Mouse (Mus musculus) cerebellum, adult 8-10 months (tissue): ENCODE results near the gene Rpl36-ps4.

Source experiments
- DNase-seq: peaks from one replicate; pipeline ENCODE4 v3.0.0; 2022

Rpl36-ps4 gene

GRCm38 (mm10) chr17:87920677-87921076 is at the start of gene Rpl36-ps4:
TSS of gene Rpl36-ps4 (plus strand) at chr17:87920977.
- DNase-seq = no peak

- DNase-seq = peak; percentile 30
These were observed 49.2 kb upstream of the Rpl36-ps4 start for GRCm38 (mm10) chr17:87871461-87872126.

GRCm38 (mm10) chr17:87872286-87872685 is 48.5 kb upstream of the Rpl36-ps4 start:
- DNase-seq = peak; percentile 89

GRCm38 (mm10) chr17:87873456-87873855 is 47.3 kb upstream of the Rpl36-ps4 start:
- peak; percentile 16 for DNase-seq

GRCm38 (mm10) chr17:87873943-87874342 is 46.8 kb upstream of the Rpl36-ps4 start:
- peak; percentile 14 for DNase-seq

DNA sequence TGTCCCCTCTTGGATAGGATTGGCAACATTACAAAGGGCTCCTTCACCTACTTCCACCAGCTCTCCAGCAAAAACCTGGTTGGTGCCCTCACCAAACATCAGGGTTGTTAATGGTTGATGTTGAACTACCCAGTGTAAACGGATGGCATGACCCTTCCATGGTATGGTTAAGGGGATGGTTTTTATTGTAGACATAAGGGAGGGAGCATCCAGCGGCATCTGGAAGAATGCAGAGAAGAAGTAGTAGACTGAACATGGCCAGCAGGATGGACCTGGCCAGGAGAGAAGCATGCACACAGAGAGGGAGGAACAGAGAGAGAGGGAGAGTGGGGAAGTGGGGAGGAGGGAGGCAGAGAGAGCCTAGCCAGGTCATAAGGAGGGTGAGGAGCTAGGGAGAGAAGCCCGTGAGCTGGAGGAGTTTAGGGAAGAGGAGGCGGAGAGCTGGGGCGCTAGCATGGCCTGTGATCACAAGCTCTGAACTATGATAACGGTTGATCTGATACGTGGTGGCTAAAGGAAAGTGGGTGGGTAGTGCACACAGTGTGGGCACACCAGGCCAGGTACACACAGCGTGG is 45.3 kb upstream of the Rpl36-ps4 start:
- DNase-seq = peak; percentile 19

GRCm38 (mm10) chr17:87876295-87877000 is 44.3 kb upstream of the Rpl36-ps4 start:
- DNase-seq = no peak

- peak; percentile 55 for DNase-seq
These were observed 43.3 kb upstream of the Rpl36-ps4 start for GRCm38 (mm10) chr17:87877207-87878073.

DNA sequence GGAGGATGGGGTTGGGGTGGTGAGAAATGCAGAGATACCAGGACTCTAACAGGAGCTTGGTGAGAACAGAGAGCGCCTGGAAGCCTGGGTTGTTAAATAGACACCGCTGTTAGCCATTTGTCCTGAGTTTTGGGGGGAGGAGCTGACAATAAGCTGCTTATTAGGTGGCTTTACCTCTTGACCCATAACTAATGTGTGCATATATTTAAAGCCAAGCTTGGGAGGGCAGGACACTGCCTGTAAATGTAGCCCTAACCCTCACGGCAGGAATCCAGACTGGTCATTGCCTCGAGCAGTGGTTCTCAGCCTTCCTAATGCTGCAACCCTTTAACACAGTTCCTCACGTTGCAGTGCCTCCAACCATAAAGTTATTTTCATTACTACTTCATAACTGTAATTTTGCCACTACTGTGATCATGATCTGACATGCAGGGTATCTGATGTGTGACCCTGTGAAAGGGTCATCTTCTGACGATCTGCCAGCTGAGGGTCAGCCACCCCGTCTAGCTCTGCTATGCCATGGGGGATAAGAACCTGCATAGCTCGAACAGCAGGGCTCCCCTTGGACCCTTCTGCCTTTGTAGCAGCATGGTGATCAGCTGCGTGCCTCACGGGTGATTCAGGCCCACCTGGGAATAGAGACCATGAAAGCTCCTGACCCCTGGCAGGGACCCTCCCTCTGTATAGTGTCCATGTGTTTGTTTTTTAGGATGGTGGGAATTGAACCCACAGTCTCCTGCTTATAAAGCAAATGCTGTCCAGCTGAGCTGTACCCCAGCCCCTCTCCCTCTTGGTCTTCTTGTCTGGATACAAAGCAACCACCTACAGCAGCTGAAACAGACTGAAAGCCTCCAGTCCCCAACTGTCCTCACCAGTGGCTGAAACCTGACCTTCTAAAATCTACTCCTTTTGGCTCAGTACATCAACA is 42.0 kb upstream of the Rpl36-ps4 start:
- no peak for DNase-seq

GRCm38 (mm10) chr17:87879484-87880225 is 41.1 kb upstream of the Rpl36-ps4 start:
- DNase-seq = no peak

DNA sequence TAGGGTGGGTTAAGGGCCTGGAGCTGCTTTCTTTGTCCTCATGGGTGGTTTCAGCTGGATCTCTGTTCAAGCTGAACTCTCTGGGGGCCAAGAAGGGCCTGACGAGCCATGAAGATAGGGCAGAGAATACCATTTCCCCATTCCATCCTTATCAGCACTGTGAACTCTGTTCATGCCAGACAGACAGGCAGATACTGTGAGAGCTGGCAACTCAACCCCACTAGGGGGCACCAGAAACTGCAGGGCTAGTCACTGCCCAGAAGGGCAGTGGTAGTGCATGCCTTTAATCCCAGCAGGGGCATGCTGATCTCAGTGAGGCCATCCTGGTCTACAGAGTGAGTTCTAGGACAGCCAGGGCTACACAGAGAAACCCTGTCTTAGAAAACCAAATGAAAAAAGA is 38.2 kb upstream of the Rpl36-ps4 start:
- DNase-seq = peak; percentile 32

DNA sequence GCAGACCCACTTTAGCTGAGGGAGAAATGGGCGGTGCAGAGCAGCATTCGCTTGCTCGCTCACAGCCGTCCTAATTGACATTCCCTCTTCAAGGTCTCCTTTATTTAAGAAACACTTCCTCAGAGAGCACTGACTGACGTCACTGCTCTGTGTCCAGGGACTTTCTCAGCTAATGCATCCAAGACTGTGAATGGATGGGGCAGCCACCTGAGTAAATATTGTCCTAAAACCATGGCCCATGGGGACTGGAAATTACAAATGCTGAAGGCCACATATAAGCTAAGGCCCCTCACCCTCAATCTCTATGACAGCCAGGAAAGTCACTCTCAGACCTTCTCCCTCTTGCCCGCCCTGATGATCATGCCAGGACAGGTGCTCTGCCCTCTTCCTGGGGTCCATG is 23.6 kb upstream of the Rpl36-ps4 start:
- no peak for DNase-seq

DNA sequence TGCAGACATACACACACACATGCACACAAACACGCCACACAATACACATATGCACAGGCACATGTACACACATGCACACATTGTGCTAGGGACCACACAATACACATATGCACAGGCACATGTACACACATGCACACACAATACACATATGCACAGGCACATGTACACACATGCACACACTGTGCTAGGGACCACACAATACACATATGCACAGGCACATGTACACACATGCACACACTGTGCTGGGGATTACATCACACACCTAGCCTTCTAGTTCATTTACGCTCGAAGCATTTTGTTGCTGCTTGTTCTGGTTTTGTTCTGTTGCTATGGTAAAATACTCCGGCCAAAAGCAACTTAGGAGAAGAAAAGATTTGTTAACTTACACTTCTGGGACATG is 20.1 kb upstream of the Rpl36-ps4 start:
- no peak for DNase-seq

DNA sequence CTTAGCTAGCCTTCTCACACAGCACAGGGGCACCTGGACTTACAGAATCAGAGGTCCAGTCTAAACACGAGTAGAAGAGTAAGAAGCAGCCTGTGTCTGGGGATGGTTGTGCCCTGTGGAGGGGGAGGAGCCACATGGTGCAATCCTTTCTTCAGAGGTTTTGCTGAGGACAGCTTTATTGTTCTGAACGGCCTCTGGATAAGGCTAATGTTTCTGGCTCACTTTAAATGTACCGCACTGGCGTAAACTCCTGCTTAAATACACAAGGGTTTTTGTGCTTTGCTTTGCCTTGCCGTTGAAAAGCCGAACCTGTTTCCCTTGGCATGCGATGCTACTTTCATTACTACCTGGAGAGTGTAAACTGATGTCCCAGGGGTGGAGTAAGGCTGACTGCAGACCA is 19.6 kb upstream of the Rpl36-ps4 start:
- DNase-seq = no peak

- no peak for DNase-seq
These were observed 17.6 kb upstream of the Rpl36-ps4 start for GRCm38 (mm10) chr17:87903213-87903612.

DNA sequence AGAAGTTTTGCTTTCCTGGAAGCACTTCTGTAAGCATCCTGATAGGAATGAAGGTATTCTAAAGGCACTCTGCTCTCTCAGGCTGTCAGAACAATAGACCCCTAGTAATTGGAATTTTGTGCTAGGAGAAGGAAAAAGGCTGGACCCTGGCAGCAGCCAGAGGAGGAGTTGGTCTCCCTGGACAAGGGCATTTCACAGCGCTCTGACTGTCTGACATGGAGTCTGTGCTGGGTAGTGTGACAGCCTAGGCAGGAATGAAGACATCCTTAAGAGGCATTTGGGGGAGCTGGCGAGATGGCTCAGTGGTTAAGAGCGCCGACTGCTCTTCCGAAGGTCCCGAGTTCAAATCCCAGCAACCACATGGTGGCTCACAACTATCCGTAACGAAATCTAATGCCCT is 17.1 kb upstream of the Rpl36-ps4 start:
- DNase-seq = no peak

DNA sequence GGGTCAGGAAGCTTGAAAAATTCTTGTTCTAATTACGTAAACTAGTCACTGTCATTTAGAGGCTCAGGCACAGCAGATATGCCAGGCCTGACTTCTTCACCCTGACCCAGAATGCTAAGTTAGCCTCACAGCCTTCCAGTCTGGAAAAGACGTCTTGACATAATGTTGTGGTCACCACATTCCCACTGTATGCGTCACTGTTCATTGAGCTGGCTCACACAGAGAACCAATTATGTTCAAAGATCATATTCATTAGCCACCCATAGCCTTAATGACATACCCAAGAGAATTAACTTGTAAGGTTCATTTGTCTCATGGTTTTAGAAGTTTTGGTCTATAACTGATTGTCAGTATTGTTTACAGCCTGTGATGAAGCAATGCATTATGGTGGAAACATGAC is 5.4 kb upstream of the Rpl36-ps4 start:
- DNase-seq = no peak

GRCm38 (mm10) chr17:87918121-87918520 is 2.7 kb upstream of the Rpl36-ps4 start:
- no peak for DNase-seq

- no peak for DNase-seq
These were observed 13.5 kb downstream of the Rpl36-ps4 start for GRCm38 (mm10) chr17:87934326-87934725.

- no peak for DNase-seq
These were observed 14.0 kb downstream of the Rpl36-ps4 start for GRCm38 (mm10) chr17:87934736-87935135.

GRCm38 (mm10) chr17:87936156-87936555 is 15.4 kb downstream of the Rpl36-ps4 start:
- no peak for DNase-seq
